Mouse (Mus musculus): ENCODE data around the gene Trim14. TPM values are rescaled to one million over a fixed set of nuclear protein-coding genes. Genes with fewer than 3 reads are reported as not detected.

Trim14 gene
- total RNA-seq, 2 experiments from 2014 or later: 0.76 to 1.3 TPM

Other genes with a start within 250 kb of the Trim14 start
- under 1 TPM in 1 of 2 experiments, not detected in 1; 0.14 TPM for gene Foxe1, start 192.5 kb downstream of the Trim14 start, total RNA-seq (2021)
- gene Trmo, start 146.7 kb downstream of the Trim14 start, total RNA-seq (2021): 1 to 10 TPM; 3.8 to 5.4 TPM
- under 1 TPM in 1 of 2 experiments, not detected in 1; 0.36 TPM for gene Hemgn, start 122.6 kb downstream of the Trim14 start, total RNA-seq (2021)
- gene Anp32b, start 85.2 kb downstream of the Trim14 start, total RNA-seq (2021): 100 to 1,000 TPM; 121 to 122 TPM
- gene Nans, start 46.9 kb downstream of the Trim14 start, total RNA-seq (2021): 10 to 100 TPM; 42.4 to 45.0 TPM
- under 1 TPM; 0.25 to 0.48 TPM for gene Coro2a, start 66.1 kb upstream of the Trim14 start, total RNA-seq (2021)
- gene Tbc1d2, start 114.1 kb upstream of the Trim14 start, total RNA-seq (2021): 1 to 10 TPM; 2.9 to 3.5 TPM